ENCODE assay signal across 8 mouse cellular contexts in genomic region chr11:70755645-70756044, GRCm38 (mm10). TPM values are rescaled to one million over a fixed set of nuclear protein-coding genes. Genes with fewer than 3 reads are reported as not detected.
DNase-seq lines count a peak whose midpoint lies in the region.

No protein-coding gene starts in this region.

- intact Hi-C loops in gastrocnemius, postnatal 14 days (cut with DNase I; ENCODE audit: low total_unique reads) = loop anchor here (5.0 kb wide), 3 partner anchors 73 to 238 kb away; partner anchors contain the start of gene Gltpd2

- peak; percentile 79 for DNase-seq in CD4-positive helper T cell, adult 2 months (ENCODE audit: low read depth, low spot score)
- DNase-seq in T-cell, adult 2 months (ENCODE audit: low spot score) = peak; percentile 75
- peak; percentile 85 to 89 for DNase-seq in cerebellum, postnatal 36 days
- peak; percentile 80 for DNase-seq in gastrocnemius, postnatal 14 days
- DNase-seq in kidney, postnatal 36 days = peak; percentile 78 to 93
- DNase-seq in lung, postnatal 10 days = peak; percentile 87
- DNase-seq in retina, adult 2 months (ENCODE audit: low read depth, low spot score) = peak; percentile 72
- peak; percentile 77 to 87 for DNase-seq in thymus, postnatal 36 days

RNA-seq across cellular contexts. Expression of gene Zfp3, which starts 8.4 kb away (rescaled TPM):
- total RNA-seq in gastrocnemius, postnatal 14 days (2021) = 10 to 100 TPM in 1 of 2 experiments, 1 to 10 TPM in 1; 7.4 to 10.8 TPM

RNA-seq across cellular contexts. Expression of gene Kif1c, which starts 55.3 kb away (rescaled TPM):
- total RNA-seq in gastrocnemius, postnatal 14 days (2021) = 100 to 1,000 TPM; 216 to 226 TPM

RNA-seq across cellular contexts. Expression of gene Inca1, which starts 55.7 kb away (rescaled TPM):
- total RNA-seq in gastrocnemius, postnatal 14 days (2021) = 1 to 10 TPM; 2.5 to 3.3 TPM

RNA-seq across cellular contexts. Expression of gene Scimp, which starts 56.7 kb away (rescaled TPM):
- total RNA-seq in gastrocnemius, postnatal 14 days (2021) = under 1 TPM in 1 of 2 experiments, not detected in 1; 0.22 TPM

Comparison
In these comparisons a context has a peak if more than half of its experiments do, and no peak if none do; other contexts are left out.
1. Peak in every context shown above with its lines: DNase-seq.